Mouse (Mus musculus): ENCODE measurements around the gene Otx2. TPM values are rescaled to one million over a fixed set of nuclear protein-coding genes. Genes with fewer than 3 reads are reported as not detected.

Otx2 gene
- polyA plus RNA-seq, 1 experiment from 2014 or later, result not detected

- Histone ChIP-seq H3K4me1 (replicated peaks; ENCODE audit: control insufficient read depth, insufficient read depth) (no peaks in the 10 kb centered on the region), H3K9ac (ENCODE audit: low read length) (no peak overlapping the region), H3K4me3 (ENCODE audit: low read depth, low read length) (no peak overlapping the region; the same call in 1 of the 2 replicates), H3K9me3 (ENCODE audit: control insufficient read depth, low read length) (no peaks in the 10 kb centered on the region), H3K27ac (replicated peaks) (no peak overlapping the region), H3K27me3 (ENCODE audit: control insufficient read depth, insufficient read depth, low read length) (peaks cover 42% of the 10 kb centered on the region), H3K36me3 (ENCODE audit: control insufficient read depth, insufficient read depth, low read length) (no peaks in the 10 kb centered on the region), H3K4me2 (replicated peaks; ENCODE audit: low read depth) (no peak overlapping the region)
- no peak for DNase-seq (ENCODE audit: low spot score)
- no peak for TF ChIP-seq EP300 (optimal IDR thresholded peaks at IDR 0.05)
- TF ChIP-seq CTCF (IDR thresholded peaks at IDR 0.05; ENCODE audit: low read depth), result no peak
- no peak for ATAC-seq (ENCODE audit: low FRiP score, low TSS enrichment)
- 2% methylated on average over 16 of the region's 16 CpGs for WGBS
Observed at GRCm38 (mm10) chr14:48662568-48663236, 10.9 kb downstream of the Otx2 start.

GRCm38 (mm10) chr14:48661646-48662567 is 11.7 kb downstream of the Otx2 start:
- Histone ChIP-seq H3K27ac (replicated peaks) (no peak overlapping the region), H3K9me3 (ENCODE audit: control insufficient read depth, low read length) (no peaks in the 10 kb centered on the region), H3K9ac (ENCODE audit: low read length) (no peak overlapping the region), H3K27me3 (ENCODE audit: control insufficient read depth, insufficient read depth, low read length) (peaks cover 47% of the 10 kb centered on the region), H3K4me1 (replicated peaks; ENCODE audit: control insufficient read depth, insufficient read depth) (no peaks in the 10 kb centered on the region), H3K4me3 (ENCODE audit: low read depth, low read length) (no peak overlapping the region; the same call in 1 of the 2 replicates), H3K36me3 (ENCODE audit: control insufficient read depth, insufficient read depth, low read length) (no peaks in the 10 kb centered on the region), H3K4me2 (replicated peaks; ENCODE audit: low read depth) (no peak overlapping the region)
- DNase-seq (ENCODE audit: low spot score) (no peak), ATAC-seq (ENCODE audit: low FRiP score, low TSS enrichment) (no peak)
- TF ChIP-seq EP300 (optimal IDR thresholded peaks at IDR 0.05) (no peak), CTCF (IDR thresholded peaks at IDR 0.05; ENCODE audit: low read depth) (no peak)
- 5% methylated on average over 38 of the region's 38 CpGs for WGBS

- H3K4me3 ChIP-seq (ENCODE audit: low read depth, low read length), result no peak overlapping the region
- WGBS, result 27% methylated on average over 8 of the region's 8 CpGs
- no peak overlapping the region for H3K4me2 ChIP-seq (replicated peaks; ENCODE audit: low read depth)
- H3K27me3 ChIP-seq (ENCODE audit: control insufficient read depth, insufficient read depth, low read length), result peaks cover 52% of the 10 kb centered on the region
- TF ChIP-seq EP300 (optimal IDR thresholded peaks at IDR 0.05) (no peak), CTCF (IDR thresholded peaks at IDR 0.05; ENCODE audit: low read depth) (no peak)
- H3K9me3 ChIP-seq (ENCODE audit: control insufficient read depth, low read length), result no peaks in the 10 kb centered on the region
- H3K27ac ChIP-seq (replicated peaks), result no peak overlapping the region
- DNase-seq (ENCODE audit: low spot score) (no peak), ATAC-seq (ENCODE audit: low FRiP score, low TSS enrichment) (no peak)
- no peak overlapping the region for H3K9ac ChIP-seq (ENCODE audit: low read length)
- no peaks in the 10 kb centered on the region for H3K36me3 ChIP-seq (ENCODE audit: control insufficient read depth, insufficient read depth, low read length)
- no peaks in the 10 kb centered on the region for H3K4me1 ChIP-seq (replicated peaks; ENCODE audit: control insufficient read depth, insufficient read depth)
Observed at GRCm38 (mm10) chr14:48661151-48661550, 12.5 kb downstream of the Otx2 start.

- Histone ChIP-seq H3K4me2 (replicated peaks; ENCODE audit: low read depth) (no peak overlapping the region), H3K27ac (replicated peaks) (no peak overlapping the region), H3K4me3 (ENCODE audit: low read depth, low read length) (no peak overlapping the region), H3K4me1 (replicated peaks; ENCODE audit: control insufficient read depth, insufficient read depth) (no peaks in the 10 kb centered on the region), H3K36me3 (ENCODE audit: control insufficient read depth, insufficient read depth, low read length) (no peaks in the 10 kb centered on the region), H3K9me3 (ENCODE audit: control insufficient read depth, low read length) (no peaks in the 10 kb centered on the region), H3K27me3 (ENCODE audit: control insufficient read depth, insufficient read depth, low read length) (peaks cover 52% of the 10 kb centered on the region), H3K9ac (ENCODE audit: low read length) (no peak overlapping the region)
- no peak for TF ChIP-seq CTCF (IDR thresholded peaks at IDR 0.05; ENCODE audit: low read depth)
- TF ChIP-seq EP300 (optimal IDR thresholded peaks at IDR 0.05), result no peak
- ATAC-seq (ENCODE audit: low FRiP score, low TSS enrichment) (no peak), DNase-seq (ENCODE audit: low spot score) (no peak)
- 59% methylated on average over 4 of the region's 4 CpGs for WGBS
Observed at GRCm38 (mm10) chr14:48660593-48660992, 13.0 kb downstream of the Otx2 start.

- Histone ChIP-seq H3K4me1 (replicated peaks; ENCODE audit: control insufficient read depth, insufficient read depth) (no peaks in the 10 kb centered on the region), H3K36me3 (ENCODE audit: control insufficient read depth, insufficient read depth, low read length) (no peaks in the 10 kb centered on the region), H3K9me3 (ENCODE audit: control insufficient read depth, low read length) (no peaks in the 10 kb centered on the region), H3K27me3 (ENCODE audit: control insufficient read depth, insufficient read depth, low read length) (peaks cover 56% of the 10 kb centered on the region), H3K27ac (replicated peaks) (no peak overlapping the region), H3K4me2 (replicated peaks; ENCODE audit: low read depth) (no peak overlapping the region), H3K4me3 (ENCODE audit: low read depth, low read length) (no peak overlapping the region), H3K9ac (ENCODE audit: low read length) (no peak overlapping the region)
- ATAC-seq (ENCODE audit: low FRiP score, low TSS enrichment), result no peak
- TF ChIP-seq EP300 (optimal IDR thresholded peaks at IDR 0.05) (no peak), CTCF (IDR thresholded peaks at IDR 0.05; ENCODE audit: low read depth) (no peak)
- WGBS, result 64% methylated on average over 4 of the region's 4 CpGs
- no peak for DNase-seq (ENCODE audit: low spot score)
Observed at GRCm38 (mm10) chr14:48659661-48660060, 14.0 kb downstream of the Otx2 start.

GRCm38 (mm10) chr14:48657241-48657640 is 16.4 kb downstream of the Otx2 start:
- WGBS, result 64% methylated on average over 6 of the region's 6 CpGs
- ATAC-seq (ENCODE audit: low FRiP score, low TSS enrichment) (no peak), DNase-seq (ENCODE audit: low spot score) (no peak)
- no peaks in the 10 kb centered on the region for H3K4me1 ChIP-seq (replicated peaks; ENCODE audit: control insufficient read depth, insufficient read depth)
- peaks cover 52% of the 10 kb centered on the region for H3K27me3 ChIP-seq (ENCODE audit: control insufficient read depth, insufficient read depth, low read length)
- no peaks in the 10 kb centered on the region for H3K9me3 ChIP-seq (ENCODE audit: control insufficient read depth, low read length)
- H3K4me3 ChIP-seq (ENCODE audit: low read depth, low read length), result no peak overlapping the region
- no peak overlapping the region for H3K27ac ChIP-seq (replicated peaks)
- no peaks in the 10 kb centered on the region for H3K36me3 ChIP-seq (ENCODE audit: control insufficient read depth, insufficient read depth, low read length)
- TF ChIP-seq CTCF (IDR thresholded peaks at IDR 0.05; ENCODE audit: low read depth), result no peak
- no peak for TF ChIP-seq EP300 (optimal IDR thresholded peaks at IDR 0.05)
- no peak overlapping the region for H3K4me2 ChIP-seq (replicated peaks; ENCODE audit: low read depth)
- no peak overlapping the region for H3K9ac ChIP-seq (ENCODE audit: low read length)
